Mouse (Mus musculus) cortical plate, adult 2 months (tissue): ENCODE results near the gene Slc7a10. TPM values are rescaled to one million over a fixed set of nuclear protein-coding genes. Genes with fewer than 3 reads are reported as not detected.
A peak's percentile ranks its signal among the peaks of the same experiment; 100 is the strongest.

Experiments
- H3K27ac ChIP-seq: fragments of 200-500 bp; 2 replicates; pipeline ENCODE4 v1.5.1; 2012; ENCODE audit warnings: low read length, control low read depth, inconsistent platforms; ENCODE audit not compliant: insufficient read depth
- H3K4me1 ChIP-seq: fragments of 200-500 bp; 2 replicates; pipeline ENCODE4 v1.6.1; 2011; ENCODE audit warnings: low read length; ENCODE audit not compliant: control insufficient read depth, insufficient read depth
- H3K4me3 ChIP-seq: fragments of 200-500 bp; 2 replicates; pipeline ENCODE4 v1.5.1; 2011; ENCODE audit warnings: mild to moderate bottlenecking, low read length, control low read depth; ENCODE audit not compliant: insufficient read depth
- CTCF ChIP-seq: fragments of 200-500 bp; IDR thresholded peaks from 2 replicates; pipeline ENCODE4 v1.5.1; 2011; ENCODE audit warnings: mild to moderate bottlenecking, control low read depth, low read length; ENCODE audit not compliant: insufficient read depth; ENCODE audit errors: extremely low read depth
- POLR2A ChIP-seq: fragments of 200-500 bp; IDR thresholded peaks from 2 replicates; pipeline ENCODE4 v1.6.1; 2011; ENCODE audit warnings: mild to moderate bottlenecking, low read length, control low read depth; ENCODE audit not compliant: insufficient read depth; ENCODE audit errors: extremely low read depth
- polyA plus RNA-seq: library from polyadenylated mRNA; depleted of rRNA; stranded (reverse); fragments of >200 nt; gene quantifications from 2 replicates; pipeline ENCODE4 v1.2.3, GENCODE M21; 2012

Gene Slc7a10
- polyA plus RNA-seq, 1 experiment = 59.3 TPM

DNA sequence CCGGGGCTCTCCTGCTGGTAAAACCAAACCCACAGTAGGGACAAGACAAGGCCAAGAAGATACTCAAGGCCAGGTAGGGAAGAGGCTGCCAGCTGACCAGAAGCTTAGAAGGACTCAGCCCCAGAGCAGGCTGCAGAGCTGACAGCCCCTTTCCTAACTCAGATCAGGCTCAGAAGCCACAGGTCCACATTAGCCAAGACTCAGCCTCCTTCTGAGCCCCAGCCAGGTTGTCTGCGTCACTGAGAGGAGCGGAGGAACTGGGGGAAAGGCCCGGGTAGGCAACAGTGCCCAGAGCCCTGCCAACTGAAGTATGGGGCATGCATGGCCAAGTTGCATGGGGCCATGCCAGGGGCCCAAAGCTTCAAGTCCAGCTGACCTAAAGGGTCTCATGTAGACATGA, 13.7 kb upstream of the Slc7a10 start:
- Histone ChIP-seq H3K4me3 (no peak overlapping the region), H3K27ac (no peak overlapping the region), H3K4me1 (no peaks in the 10 kb centered on the region)
- no peak for TF ChIP-seq CTCF
- TF ChIP-seq POLR2A = no peak

DNA sequence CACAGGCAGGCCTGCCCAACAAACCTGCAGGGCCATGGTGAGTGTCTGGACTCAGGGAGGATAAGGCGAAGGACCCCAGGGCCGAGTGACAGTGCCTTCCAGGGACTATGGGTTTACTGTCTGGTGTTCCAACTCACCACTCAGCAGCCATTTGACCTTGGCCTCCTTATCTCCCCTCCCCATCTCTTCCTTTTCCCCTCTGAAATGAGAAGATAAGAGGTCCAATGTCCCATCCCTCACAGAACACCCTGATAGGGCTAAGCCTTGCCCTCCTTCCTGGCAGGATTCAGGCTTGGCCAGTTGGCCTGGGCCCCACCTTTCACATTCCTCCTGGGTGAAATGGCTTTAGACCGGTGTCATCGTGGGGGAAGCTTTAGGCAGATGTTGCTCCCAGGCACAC, 10.7 kb upstream of the Slc7a10 start:
- no peak for TF ChIP-seq POLR2A
- no peak for TF ChIP-seq CTCF
- no peaks in the 10 kb centered on the region for H3K4me1 ChIP-seq
- no peak overlapping the region for H3K27ac ChIP-seq
- no peak overlapping the region for H3K4me3 ChIP-seq

DNA sequence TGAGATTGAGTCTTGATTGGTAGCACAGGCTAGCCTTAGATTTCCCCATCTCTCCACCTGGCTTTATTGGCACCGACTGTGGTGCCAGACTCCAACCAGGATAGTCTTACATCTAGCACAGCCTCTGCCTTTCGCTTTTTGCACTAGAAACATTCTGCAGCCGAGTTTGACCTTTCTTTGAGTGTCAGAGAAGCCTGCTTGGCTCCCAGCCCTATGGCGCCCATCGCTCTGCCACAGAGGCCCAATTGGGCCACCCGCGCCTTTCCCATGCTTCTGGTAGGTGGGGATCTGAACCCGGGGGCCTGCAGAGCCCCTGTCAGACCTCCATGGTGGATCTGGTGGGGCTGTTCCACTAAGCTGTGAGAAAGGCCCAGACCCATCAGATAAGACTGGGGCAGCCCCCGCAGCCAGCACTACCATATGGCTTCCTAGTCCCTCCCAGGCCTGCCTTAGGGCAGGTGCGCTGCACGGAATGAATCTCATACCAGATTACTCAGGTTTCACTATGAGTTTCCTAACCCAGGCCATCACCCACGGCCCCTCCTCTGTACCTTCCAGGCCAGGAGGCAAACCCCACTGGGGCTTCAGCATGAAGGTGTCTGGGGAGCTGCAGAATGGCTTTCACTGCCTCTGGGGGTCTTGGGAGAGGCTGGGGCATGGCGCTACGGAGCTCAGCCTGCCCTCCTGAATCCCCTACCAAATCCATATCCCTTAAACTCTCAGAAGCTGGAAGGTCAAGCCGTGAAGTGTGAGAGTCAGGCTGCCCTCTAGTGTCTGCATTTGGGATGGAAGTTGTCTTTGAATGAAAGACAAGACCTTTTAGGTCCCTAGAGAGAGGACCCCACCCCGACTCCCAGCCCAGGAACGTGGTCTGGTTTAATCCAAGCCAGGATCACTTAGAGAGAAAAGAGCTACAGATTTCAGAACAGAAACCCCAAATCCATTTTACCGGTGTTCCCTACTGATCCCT, 9.5 kb upstream of the Slc7a10 start:
- TF ChIP-seq POLR2A (no peak), CTCF (peak; percentile 63)
- Histone ChIP-seq H3K4me3 (no peak overlapping the region), H3K4me1 (no peaks in the 10 kb centered on the region), H3K27ac (no peak overlapping the region)

- H3K4me3 ChIP-seq = no peak overlapping the region; the same call in 1 of the 2 replicates
- H3K4me1 ChIP-seq = no peaks in the 10 kb centered on the region
- no peak overlapping the region for H3K27ac ChIP-seq
- TF ChIP-seq CTCF (no peak), POLR2A (no peak)
Measured at GRCm38 (mm10) chr7:35184833-35185724, 1.1 kb upstream of the Slc7a10 start.

DNA sequence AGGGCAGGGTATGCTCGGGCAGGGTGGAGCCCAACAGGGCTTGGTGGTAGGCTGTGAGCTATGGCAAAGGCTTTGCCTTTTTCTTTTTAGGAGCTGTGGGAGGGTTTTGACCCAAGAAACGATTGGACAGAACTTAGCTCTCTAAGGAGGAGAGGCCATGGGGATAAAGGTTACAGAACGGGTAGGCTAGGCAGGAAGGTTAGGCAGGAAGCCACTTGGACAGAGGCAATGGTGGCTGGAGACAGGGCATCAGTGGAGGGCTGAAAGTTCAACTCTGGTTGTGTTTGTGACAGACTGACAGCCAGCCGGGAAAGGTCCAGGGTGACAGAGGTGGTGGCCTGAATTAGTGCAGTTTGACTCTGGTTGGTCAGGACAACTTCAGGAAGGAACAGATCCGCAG, 3.5 kb downstream of the Slc7a10 start:
- TF ChIP-seq CTCF = no peak
- no peak for TF ChIP-seq POLR2A
- H3K4me1 ChIP-seq = 0 out of 2 replicates have a peak, but pooled peaks cover 1% of the 10 kb centered on the region
- H3K4me3 ChIP-seq = no peak overlapping the region
- H3K27ac ChIP-seq = no peak overlapping the region

DNA sequence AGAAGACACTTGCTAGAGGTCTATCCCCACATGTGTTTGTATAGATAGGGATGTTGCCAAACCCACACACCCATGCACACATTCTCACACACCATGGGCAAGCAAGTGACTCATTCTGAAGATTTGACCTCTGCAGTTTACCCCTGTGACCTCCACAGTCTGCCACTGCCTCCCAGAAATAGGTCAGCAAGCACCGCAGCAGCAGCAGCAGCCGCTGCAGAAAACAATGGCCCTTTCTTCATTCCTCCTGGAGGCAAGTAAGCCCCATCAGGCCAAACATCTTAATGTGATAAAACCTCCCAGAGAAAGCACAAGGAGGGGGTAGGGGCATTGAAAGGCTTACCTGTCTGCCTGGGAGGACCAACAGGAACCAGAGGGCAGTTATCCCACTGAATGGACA, 5.1 kb downstream of the Slc7a10 start:
- Histone ChIP-seq H3K27ac (no peak overlapping the region), H3K4me3 (no peak overlapping the region), H3K4me1 (0 out of 2 replicates have a peak, but pooled peaks cover 1% of the 10 kb centered on the region)
- TF ChIP-seq POLR2A = no peak
- no peak for TF ChIP-seq CTCF

DNA sequence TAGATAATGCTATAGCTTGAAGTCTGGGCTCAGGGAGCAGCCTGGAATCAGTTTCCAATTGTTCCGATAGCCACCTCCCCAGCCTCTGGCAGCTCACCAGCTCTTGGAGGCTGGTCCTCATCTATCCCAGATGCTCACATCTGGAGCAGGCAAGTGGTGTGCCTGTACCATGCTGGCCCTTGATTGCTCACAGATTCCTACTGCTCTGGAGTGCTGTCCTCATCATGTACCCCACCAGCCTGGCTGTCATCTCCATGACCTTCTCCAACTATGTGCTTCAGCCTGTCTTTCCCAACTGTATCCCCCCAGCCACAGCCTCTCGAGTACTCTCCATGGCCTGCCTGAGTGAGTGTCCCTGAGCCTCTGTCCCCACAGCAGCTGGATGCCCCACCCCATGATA, 10.8 kb downstream of the Slc7a10 start:
- no peak overlapping the region for H3K4me3 ChIP-seq
- H3K27ac ChIP-seq = no peak overlapping the region
- TF ChIP-seq POLR2A (no peak), CTCF (no peak)
- H3K4me1 ChIP-seq = 0 out of 2 replicates have a peak, but pooled peaks cover 1% of the 10 kb centered on the region

GRCm38 (mm10) chr7:35198981-35199754, 13.0 kb downstream of the Slc7a10 start:
- Histone ChIP-seq H3K4me3 (no peak overlapping the region), H3K27ac (no peak overlapping the region), H3K4me1 (no peaks in the 10 kb centered on the region)
- no peak for TF ChIP-seq POLR2A
- TF ChIP-seq CTCF = no peak

GRCm38 (mm10) chr7:35199755-35200154, 13.6 kb downstream of the Slc7a10 start:
- Histone ChIP-seq H3K27ac (no peak overlapping the region), H3K4me1 (no peaks in the 10 kb centered on the region), H3K4me3 (no peak overlapping the region)
- TF ChIP-seq POLR2A (no peak), CTCF (no peak)
